Comparison of ENCODE assay signal across 10 mouse cellular contexts in the genomic region with DNA sequence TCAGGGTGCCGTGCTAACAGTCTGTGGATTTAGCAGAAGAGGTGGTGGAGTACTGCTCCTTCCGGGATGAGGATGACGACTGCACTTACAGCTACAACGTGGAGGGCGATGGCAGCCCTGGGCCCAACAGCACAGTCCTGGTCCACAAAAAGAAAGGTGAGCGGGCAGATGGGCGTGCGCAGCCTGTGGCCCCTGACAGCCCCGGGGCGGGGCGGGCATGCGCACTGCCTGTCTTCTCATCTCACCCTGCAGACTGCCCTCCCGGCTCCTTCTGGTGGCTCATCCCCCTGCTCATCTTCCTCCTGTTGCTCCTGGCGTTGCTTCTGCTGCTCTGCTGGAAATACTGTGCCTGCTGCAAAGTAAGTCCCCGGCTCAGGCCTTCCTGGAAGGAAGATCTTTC. TPM values are rescaled to one million over a fixed set of nuclear protein-coding genes. Genes with fewer than 3 reads are reported as not detected.
A peak's percentile ranks its signal among the peaks of the same experiment; 100 is the strongest.
DNase-seq lines count a peak whose midpoint lies in the region; ATAC-seq lines count a peak whose summit lies in the region.
"Had no signal": no experiment of that assay in that cellular context is flagged by ENCODE, and none has a peak within 500 bp of the region (broad histone marks: within the 10 kb centered on the region; RNA-seq: fewer than 3 reads in every experiment).

No protein-coding gene starts in this region.

- no peak overlapping the region for H3K27ac ChIP-seq in heart, embryonic 11.5 days (ENCODE audit: low read depth, low read length)
- no peak overlapping the region for H3K27ac ChIP-seq in embryonic facial prominence, embryonic 15.5 days (replicated peaks)
- no peak overlapping the region for H3K27ac ChIP-seq in liver, embryonic 16.5 days (ENCODE audit: low read length)
- H3K27ac ChIP-seq: liver, embryonic 14.5 days had no signal

- WGBS in heart, embryonic 11.5 days (ENCODE audit: insufficient replicate concordance): 21% methylated on average over 15 of the region's 15 CpGs
- WGBS in embryonic facial prominence, embryonic 15.5 days: 26% methylated on average over 15 of the region's 15 CpGs
- WGBS in liver, embryonic 16.5 days (ENCODE audit: insufficient replicate concordance): 31% methylated on average over 15 of the region's 15 CpGs

- no peak for ATAC-seq in heart, embryonic 11.5 days (replicated peaks; ENCODE audit: insufficient number of reproducible peaks, low FRiP score, low TSS enrichment)
- no peak for ATAC-seq in megakaryocyte, adult 5-6 weeks (ENCODE audit: poor library complexity, severe bottlenecking)
- no peak for ATAC-seq in embryonic facial prominence, embryonic 15.5 days (ENCODE audit: insufficient number of reproducible peaks, low FRiP score, low TSS enrichment, low read depth)
- ATAC-seq in liver, embryonic 16.5 days (ENCODE audit: low read depth): no peak

- H3K9me3 ChIP-seq in heart, embryonic 11.5 days (replicated peaks; ENCODE audit: control insufficient read depth, low read length): no peaks in the 10 kb centered on the region
- no peaks in the 10 kb centered on the region for H3K9me3 ChIP-seq in megakaryocyte, embryonic 14.5 days
- H3K9me3 ChIP-seq in embryonic facial prominence, embryonic 15.5 days (replicated peaks): no peaks in the 10 kb centered on the region
- H3K9me3 ChIP-seq in liver, embryonic 16.5 days (replicated peaks; ENCODE audit: control insufficient read depth, low read length): no peaks in the 10 kb centered on the region

- no peak for DNase-seq in heart, postnatal 14 days
- no peak for DNase-seq in cerebellum, adult 8-10 months
- no peak for DNase-seq in left cerebral cortex, postnatal 4 days
- DNase-seq: kidney, postnatal 14 days had no signal

- H3K4me3 ChIP-seq in heart, embryonic 11.5 days (ENCODE audit: low read depth, low read length): peak overlapping the region; percentile 31
- peak overlapping the region; percentile 54 for H3K4me3 ChIP-seq in megakaryocyte, embryonic 14.5 days (replicated peaks)
- H3K4me3 ChIP-seq in embryonic facial prominence, embryonic 15.5 days (replicated peaks): 0 out of 2 replicates have a peak overlapping the region, but pooled peaks have one; percentile 1
- H3K4me3 ChIP-seq in liver, embryonic 16.5 days (ENCODE audit: low read depth, low read length): peak overlapping the region; percentile 40

- no peak overlapping the region for H3K9ac ChIP-seq in heart, embryonic 11.5 days (ENCODE audit: low read depth, low read length)
- no peak overlapping the region for H3K9ac ChIP-seq in embryonic facial prominence, embryonic 15.5 days
- H3K9ac ChIP-seq in liver, embryonic 16.5 days (ENCODE audit: low read depth, low read length): no peak overlapping the region
- H3K9ac ChIP-seq: liver, embryonic 14.5 days had no signal

- no peaks in the 10 kb centered on the region for H3K36me3 ChIP-seq in heart, embryonic 11.5 days (ENCODE audit: control insufficient read depth, insufficient read depth, low read length)
- no peaks in the 10 kb centered on the region for H3K36me3 ChIP-seq in megakaryocyte, embryonic 14.5 days (replicated peaks; ENCODE audit: low read length)
- H3K36me3 ChIP-seq in embryonic facial prominence, embryonic 15.5 days: no peaks in the 10 kb centered on the region
- no peaks in the 10 kb centered on the region for H3K36me3 ChIP-seq in liver, embryonic 16.5 days (ENCODE audit: control insufficient read depth, insufficient read depth)

- peak overlapping the region; percentile 55 for H3K4me2 ChIP-seq in heart, embryonic 11.5 days
- 0 out of 2 replicates have a peak overlapping the region, but pooled peaks have one; percentile 15 for H3K4me2 ChIP-seq in embryonic facial prominence, embryonic 15.5 days (replicated peaks)
- H3K4me2 ChIP-seq in liver, embryonic 16.5 days (ENCODE audit: low read depth, low read length): peak overlapping the region; percentile 32; the same call in 1 of the 2 replicates

- no peaks in the 10 kb centered on the region for H3K4me1 ChIP-seq in heart, embryonic 11.5 days (ENCODE audit: control insufficient read depth, insufficient read depth, low read length)
- H3K4me1 ChIP-seq in megakaryocyte, embryonic 14.5 days: peaks cover 20% of the 10 kb centered on the region
- H3K4me1 ChIP-seq in embryonic facial prominence, embryonic 15.5 days: no peaks in the 10 kb centered on the region
- H3K4me1 ChIP-seq in liver, embryonic 16.5 days (ENCODE audit: control insufficient read depth, low read depth, low read length): no peaks in the 10 kb centered on the region; the same call in none of the 2 replicates

- peaks cover 22% of the 10 kb centered on the region for H3K27me3 ChIP-seq in heart, embryonic 11.5 days (ENCODE audit: control insufficient read depth, insufficient read depth, low read length)
- H3K27me3 ChIP-seq in megakaryocyte, embryonic 14.5 days (replicated peaks): peaks cover 88% of the 10 kb centered on the region
- no peaks in the 10 kb centered on the region for H3K27me3 ChIP-seq in embryonic facial prominence, embryonic 15.5 days
- H3K27me3 ChIP-seq in liver, embryonic 16.5 days (ENCODE audit: control insufficient read depth, insufficient read depth, low read depth, low read length): no peaks in the 10 kb centered on the region

- intact Hi-C loops in heart, postnatal 14 days (cut with DNase I): no loop called here
- intact Hi-C loops in left cerebral cortex, postnatal 4 days (cut with DNase I): no loop called here

RNA-seq across cellular contexts. Expression of gene Itgb4, which starts 15.2 kb away (rescaled TPM):
- polyA plus RNA-seq in heart, embryonic 11.5 days (2014; fragmentation: Nextera tagmentation; extraction: Ambion mirVana): 0.51 and 0.80 TPM in 2 replicates
- 1 to 10 TPM; 4.3 to 4.5 TPM for total RNA-seq in heart, postnatal 14 days (2021)
- 5.6 and 6.9 TPM in 2 replicates for polyA plus RNA-seq in megakaryocyte, embryonic 14.5 days (2012; ENCODE audit: insufficient read depth, low replicate concordance)
- total RNA-seq in megakaryocyte, adult 5-6 weeks (2015): 0.09 TPM in 1 of 2 replicates, not detected in the other
- not detected in 2 replicates for total RNA-seq in megakaryocyte, adult 5-6 weeks (2017)
- 21.1 and 21.5 TPM in 2 replicates for polyA plus RNA-seq in embryonic facial prominence, embryonic 15.5 days (2015; fragmentation: Nextera tagmentation; extraction: Ambion mirVana)
- 0.14 and 0.40 TPM in 2 replicates for polyA plus RNA-seq in liver, embryonic 16.5 days (2015; fragmentation: Nextera tagmentation; extraction: Ambion mirVana)
- 1 to 10 TPM; 3.7 to 4.4 TPM for total RNA-seq in left cerebral cortex, postnatal 4 days (2021)

RNA-seq across cellular contexts. Expression of gene Galk1, which starts 22.8 kb away (rescaled TPM):
- 137 and 151 TPM in 2 replicates for polyA plus RNA-seq in heart, embryonic 11.5 days (2014; fragmentation: Nextera tagmentation; extraction: Ambion mirVana)
- total RNA-seq in heart, postnatal 14 days (2021): 10 to 100 TPM; 18.6 to 19.3 TPM
- 197 and 238 TPM in 2 replicates for polyA plus RNA-seq in megakaryocyte, embryonic 14.5 days (2012; ENCODE audit: insufficient read depth, low replicate concordance)
- total RNA-seq in megakaryocyte, adult 5-6 weeks (2015): 4.6 and 5.0 TPM in 2 replicates
- total RNA-seq in megakaryocyte, adult 5-6 weeks (2017): 10.4 and 10.8 TPM in 2 replicates
- 173 and 176 TPM in 2 replicates for polyA plus RNA-seq in embryonic facial prominence, embryonic 15.5 days (2015; fragmentation: Nextera tagmentation; extraction: Ambion mirVana)
- 180 and 192 TPM in 2 replicates for polyA plus RNA-seq in liver, embryonic 16.5 days (2015; fragmentation: Nextera tagmentation; extraction: Ambion mirVana)
- 10 to 100 TPM; 36.2 to 37.9 TPM for total RNA-seq in left cerebral cortex, postnatal 4 days (2021)

RNA-seq across cellular contexts. Expression of gene H3f3b, which starts 38.1 kb away (rescaled TPM):
- polyA plus RNA-seq in heart, embryonic 11.5 days (2014; fragmentation: Nextera tagmentation; extraction: Ambion mirVana): 734 and 757 TPM in 2 replicates
- 100 to 1,000 TPM; 184 to 193 TPM for total RNA-seq in heart, postnatal 14 days (2021)
- polyA plus RNA-seq in megakaryocyte, embryonic 14.5 days (2012; ENCODE audit: insufficient read depth, low replicate concordance): 819 and 908 TPM in 2 replicates
- 756 and 808 TPM in 2 replicates for total RNA-seq in megakaryocyte, adult 5-6 weeks (2015)
- 735 and 795 TPM in 2 replicates for total RNA-seq in megakaryocyte, adult 5-6 weeks (2017)
- polyA plus RNA-seq in embryonic facial prominence, embryonic 15.5 days (2015; fragmentation: Nextera tagmentation; extraction: Ambion mirVana): 1,738 and 1,786 TPM in 2 replicates
- polyA plus RNA-seq in liver, embryonic 16.5 days (2015; fragmentation: Nextera tagmentation; extraction: Ambion mirVana): 527 and 601 TPM in 2 replicates
- total RNA-seq in left cerebral cortex, postnatal 4 days (2021): 100 to 1,000 TPM; 510 to 587 TPM

RNA-seq across cellular contexts. Expression of gene Unk, which starts 40.4 kb away (rescaled TPM):
- 18.7 and 20.0 TPM in 2 replicates for polyA plus RNA-seq in heart, embryonic 11.5 days (2014; fragmentation: Nextera tagmentation; extraction: Ambion mirVana)
- total RNA-seq in heart, postnatal 14 days (2021): 10 to 100 TPM; 12.2 to 12.9 TPM
- 18.8 and 53.4 TPM in 2 replicates for polyA plus RNA-seq in megakaryocyte, embryonic 14.5 days (2012; ENCODE audit: insufficient read depth, low replicate concordance)
- total RNA-seq in megakaryocyte, adult 5-6 weeks (2015): 10.1 and 10.5 TPM in 2 replicates
- total RNA-seq in megakaryocyte, adult 5-6 weeks (2017): 7.8 and 8.3 TPM in 2 replicates
- polyA plus RNA-seq in embryonic facial prominence, embryonic 15.5 days (2015; fragmentation: Nextera tagmentation; extraction: Ambion mirVana): 36.8 and 42.2 TPM in 2 replicates
- 8.8 and 10.8 TPM in 2 replicates for polyA plus RNA-seq in liver, embryonic 16.5 days (2015; fragmentation: Nextera tagmentation; extraction: Ambion mirVana)
- total RNA-seq in left cerebral cortex, postnatal 4 days (2021): 10 to 100 TPM; 38.8 to 42.9 TPM

RNA-seq across cellular contexts. Expression of gene Recql5, which starts 56.4 kb away (rescaled TPM):
- polyA plus RNA-seq in heart, embryonic 11.5 days (2014; fragmentation: Nextera tagmentation; extraction: Ambion mirVana): 12.3 and 13.0 TPM in 2 replicates
- 1 to 10 TPM; 7.1 to 8.9 TPM for total RNA-seq in heart, postnatal 14 days (2021)
- 9.5 and 10.4 TPM in 2 replicates for polyA plus RNA-seq in megakaryocyte, embryonic 14.5 days (2012; ENCODE audit: insufficient read depth, low replicate concordance)
- total RNA-seq in megakaryocyte, adult 5-6 weeks (2015): 13.2 and 19.9 TPM in 2 replicates
- total RNA-seq in megakaryocyte, adult 5-6 weeks (2017): 19.9 and 22.5 TPM in 2 replicates
- polyA plus RNA-seq in embryonic facial prominence, embryonic 15.5 days (2015; fragmentation: Nextera tagmentation; extraction: Ambion mirVana): 21.4 and 23.9 TPM in 2 replicates
- 7.9 and 8.9 TPM in 2 replicates for polyA plus RNA-seq in liver, embryonic 16.5 days (2015; fragmentation: Nextera tagmentation; extraction: Ambion mirVana)
- total RNA-seq in left cerebral cortex, postnatal 4 days (2021): 10 to 100 TPM; 20.4 to 22.1 TPM

Comparison
In these comparisons a context has a peak if more than half of its experiments do, and no peak if none do; other contexts are left out.
1. H3K4me3 ChIP-seq: peak in every context shown above with its lines; median percentile 54 in megakaryocyte, embryonic 14.5 days; 40 in liver, embryonic 16.5 days; 31 in heart, embryonic 11.5 days; 1 in embryonic facial prominence, embryonic 15.5 days.